Mouse (Mus musculus) liver, embryonic 11.5 days (tissue): Measurements from ENCODE around the gene Ccdc86. TPM values are rescaled to one million over a fixed set of nuclear protein-coding genes. Genes with fewer than 3 reads are reported as not detected.

ENCODE experiments used
- ATAC-seq: fragments of 200-750 bp; cut with Nextera tagmentation; replicated peaks from 2 replicates; pipeline ENCODE4 v1.8.0; 2017; ENCODE audit warnings: moderate number of reproducible peaks, mild to moderate bottlenecking, moderate TSS enrichment, moderate library complexity; ENCODE audit not compliant: low FRiP score
- DNase-seq: peaks from one replicate; pipeline ENCODE4 v3.0.0-alpha.2; 2017; ENCODE audit warnings: low spot score
- H3K27ac ChIP-seq: fragments of 300-500 bp; sonication (generic); 2 replicates; pipeline ENCODE4 v1.5.1; 2014; ENCODE audit warnings: mild to moderate bottlenecking, low read depth, low read length, control low read depth
- H3K27me3 ChIP-seq: fragments of 300-500 bp; sonication (generic); replicated peaks from 2 replicates; pipeline ENCODE4 v1.6.1; 2014; ENCODE audit warnings: low read length, mixed read lengths; ENCODE audit not compliant: control insufficient read depth, insufficient read depth
- H3K36me3 ChIP-seq: fragments of 300-500 bp; sonication (generic); 2 replicates; pipeline ENCODE4 v1.6.1; 2014; ENCODE audit warnings: mild to moderate bottlenecking, low read length, moderate library complexity, mixed read lengths; ENCODE audit not compliant: control insufficient read depth, insufficient read depth
- H3K4me1 ChIP-seq: fragments of 300-500 bp; sonication (generic); replicated peaks from 2 replicates; pipeline ENCODE4 v1.6.1; 2014; ENCODE audit warnings: low read length, mixed read lengths; ENCODE audit not compliant: control insufficient read depth, insufficient read depth
- H3K4me2 ChIP-seq: fragments of 300-500 bp; sonication (generic); 2 replicates; pipeline ENCODE4 v1.6.1; 2014; ENCODE audit warnings: mild to moderate bottlenecking, control low read depth, moderate library complexity
- H3K4me3 ChIP-seq: fragments of 300-500 bp; sonication (generic); 2 replicates; pipeline ENCODE4 v1.5.1; 2014; ENCODE audit warnings: low read depth, low read length, control low read depth
- H3K9ac ChIP-seq: fragments of 300-500 bp; sonication (generic); 2 replicates; pipeline ENCODE4 v1.6.1; 2014; ENCODE audit warnings: low read depth, low read length, control low read depth
- H3K9me3 ChIP-seq: fragments of 300-500 bp; sonication (generic); 2 replicates; pipeline ENCODE4 v1.6.1; 2016; ENCODE audit warnings: low read length, inconsistent platforms, mixed read lengths; ENCODE audit not compliant: control insufficient read depth
- WGBS: fragments of 180-500 bp; shearing (Covaris S2); extraction: QIAGEN DNeasy Blood & Tissue Kit; methylation state at CpG from one replicate; pipeline ENCODE4 v1.1.7; 2014; 5-methylcytosine and 5-hydroxymethylcytosine counted together
- polyA plus RNA-seq: library from polyadenylated mRNA; unstranded; fragments of >200 nt; fragmentation: Nextera tagmentation; extraction: Ambion mirVana; gene quantifications from 2 replicates; pipeline ENCODE4 v1.2.1, GENCODE M21; 2014

The Ccdc86 gene
- polyA plus RNA-seq, 1 experiment from 2014 or later = 46.0 TPM

GRCm38 (mm10) chr19:10943955-10944354 lies 5.1 kb downstream of the Ccdc86 start:
- Histone ChIP-seq H3K27ac (no peak overlapping the region), H3K4me3 (no peak overlapping the region), H3K4me1 (peaks cover 29% of the 10 kb centered on the region), H3K9me3 (no peaks in the 10 kb centered on the region), H3K9ac (no peak overlapping the region), H3K4me2 (no peak overlapping the region), H3K36me3 (peaks cover 23% of the 10 kb centered on the region), H3K27me3 (no peaks in the 10 kb centered on the region)
- DNase-seq (no peak), ATAC-seq (no peak)
- WGBS = 76% methylated on average over 3 of the region's 3 CpGs

GRCm38 (mm10) chr19:10940801-10941457 lies 8.1 kb downstream of the Ccdc86 start:
- WGBS = 7% methylated on average over 40 of the region's 40 CpGs
- peaks cover 26% of the 10 kb centered on the region for H3K4me1 ChIP-seq
- no peak overlapping the region for H3K27ac ChIP-seq
- peak overlapping the region; percentile 64 for H3K9ac ChIP-seq
- no peaks in the 10 kb centered on the region for H3K9me3 ChIP-seq
- peak overlapping the region; percentile 79 for H3K4me2 ChIP-seq
- H3K27me3 ChIP-seq = no peaks in the 10 kb centered on the region
- ATAC-seq = peak; percentile 48
- peaks cover 17% of the 10 kb centered on the region for H3K36me3 ChIP-seq
- H3K4me3 ChIP-seq = peak overlapping the region; percentile 40
- DNase-seq = peak; percentile 59

GRCm38 (mm10) chr19:10940097-10940800 lies 8.8 kb downstream of the Ccdc86 start:
- Histone ChIP-seq H3K4me2 (peak overlapping the region; percentile 79), H3K27ac (no peak overlapping the region), H3K9me3 (peaks cover 3% of the 10 kb centered on the region; the same call in 1 of the 2 replicates), H3K4me1 (peaks cover 26% of the 10 kb centered on the region), H3K36me3 (peaks cover 16% of the 10 kb centered on the region), H3K9ac (peak overlapping the region; percentile 64), H3K27me3 (no peaks in the 10 kb centered on the region), H3K4me3 (peak overlapping the region; percentile 40)
- ATAC-seq = peak; percentile 81
- DNase-seq = peak; percentile 83
- 21% methylated on average over 37 of the region's 37 CpGs for WGBS

GRCm38 (mm10) chr19:10938771-10939170 lies 10.3 kb downstream of the Ccdc86 start:
- Histone ChIP-seq H3K36me3 (peaks cover 5% of the 10 kb centered on the region; the same call in 1 of the 2 replicates), H3K9ac (no peak overlapping the region), H3K4me3 (no peak overlapping the region), H3K4me1 (peaks cover 26% of the 10 kb centered on the region), H3K27me3 (no peaks in the 10 kb centered on the region), H3K9me3 (peaks cover 3% of the 10 kb centered on the region; the same call in 1 of the 2 replicates), H3K27ac (no peak overlapping the region), H3K4me2 (no peak overlapping the region)
- WGBS = 13% methylated on average over 3 of the region's 3 CpGs
- ATAC-seq (no peak), DNase-seq (no peak)

- H3K9ac ChIP-seq = peak within 1 kb of the TSS; percentile 14; the same call in 1 of the 2 replicates
- peak; percentile 77 for ATAC-seq
- WGBS = 25% methylated on average over 5 of the region's 5 CpGs
Observed at GRCm38 (mm10) chr19:10937110-10937563, 11.9 kb downstream of the Ccdc86 start, which contains the start of gene Ptgdr2. TSS of gene Ptgdr2 (plus strand) at chr19:10937160.

GRCm38 (mm10) chr19:10936077-10936476 lies 13.0 kb downstream of the Ccdc86 start:
- H3K27me3 ChIP-seq = no peaks in the 10 kb centered on the region
- H3K4me2 ChIP-seq = no peak overlapping the region
- 84% methylated on average over 5 of the region's 5 CpGs for WGBS
- H3K4me1 ChIP-seq = peaks cover 25% of the 10 kb centered on the region
- DNase-seq = no peak
- no peaks in the 10 kb centered on the region for H3K36me3 ChIP-seq
- peaks cover 3% of the 10 kb centered on the region; the same call in 1 of the 2 replicates for H3K9me3 ChIP-seq
- no peak overlapping the region for H3K9ac ChIP-seq
- no peak for ATAC-seq
- no peak overlapping the region for H3K27ac ChIP-seq
- no peak overlapping the region for H3K4me3 ChIP-seq

More at GRCm38 (mm10) chr19:10937110-10937563, 11.9 kb downstream of the Ccdc86 start, which contains the start of gene Ptgdr2:
- Histone ChIP-seq H3K4me2 (peak within 1 kb of the TSS; percentile 37), H3K4me3 (no peak within 1 kb of the TSS), H3K9me3 (peaks cover 3% of the 10 kb centered on the region; the same call in 1 of the 2 replicates), H3K27me3 (no peaks in the 10 kb centered on the region), H3K27ac (no peak within 1 kb of the TSS; the same call in none of the 2 replicates), H3K36me3 (no peaks in the 10 kb centered on the region), H3K4me1 (peaks cover 26% of the 10 kb centered on the region)
- peak; percentile 39 for DNase-seq

- no peaks in the 10 kb centered on the region for H3K36me3 ChIP-seq
- H3K27me3 ChIP-seq = no peaks in the 10 kb centered on the region
- no peak overlapping the region for H3K4me3 ChIP-seq
- WGBS = 39% methylated on average over 5 of the region's 5 CpGs
- no peak for ATAC-seq
- H3K4me2 ChIP-seq = no peak overlapping the region
- H3K27ac ChIP-seq = no peak overlapping the region
- H3K4me1 ChIP-seq = peaks cover 19% of the 10 kb centered on the region
- H3K9me3 ChIP-seq = peaks cover 3% of the 10 kb centered on the region; the same call in 1 of the 2 replicates
- no peak for DNase-seq
- no peak overlapping the region for H3K9ac ChIP-seq
Observed at GRCm38 (mm10) chr19:10935029-10935428, 14.0 kb downstream of the Ccdc86 start.

GRCm38 (mm10) chr19:10930641-10931040 lies 18.4 kb downstream of the Ccdc86 start:
- H3K4me3 ChIP-seq = no peak overlapping the region
- H3K4me2 ChIP-seq = no peak overlapping the region
- no peaks in the 10 kb centered on the region; the same call in 1 of the 2 replicates for H3K4me1 ChIP-seq
- H3K27me3 ChIP-seq = no peaks in the 10 kb centered on the region
- no peak overlapping the region for H3K9ac ChIP-seq
- no peak overlapping the region for H3K27ac ChIP-seq
- no peaks in the 10 kb centered on the region for H3K36me3 ChIP-seq
- ATAC-seq (no peak), DNase-seq (no peak)
- H3K9me3 ChIP-seq = no peaks in the 10 kb centered on the region
- 50% methylated on average over 2 of the region's 2 CpGs for WGBS
